Mouse (Mus musculus) CH12.LX (cell line): Measurements from ENCODE around the gene Med7.

Experiments used
- CTCF ChIP-seq, 2 experiments: IDR thresholded peaks in 1 of 2; conservative IDR thresholded peaks in 1 of 2; 2 replicates each; pipeline ENCODE4 v1.5.1; 2011 to 2012; ENCODE audit warnings: low read depth in 2 of 2, low read length in 2 of 2, improper control_type of control experiment in 1 of 2, inconsistent platforms in 1 of 2, mild to moderate bottlenecking in 1 of 2, moderate library complexity in 1 of 2
- EP300 ChIP-seq: IDR thresholded peaks from 2 replicates; pipeline ENCODE4 v1.6.1; 2011; ENCODE audit warnings: low read length, improper control_type of control experiment
- TCF12 ChIP-seq: IDR thresholded peaks from 2 replicates; pipeline ENCODE4 v1.6.1; 2014; ENCODE audit warnings: low read depth, mild to moderate bottlenecking, inconsistent platforms, low read length, improper control_type of control experiment

DNA sequence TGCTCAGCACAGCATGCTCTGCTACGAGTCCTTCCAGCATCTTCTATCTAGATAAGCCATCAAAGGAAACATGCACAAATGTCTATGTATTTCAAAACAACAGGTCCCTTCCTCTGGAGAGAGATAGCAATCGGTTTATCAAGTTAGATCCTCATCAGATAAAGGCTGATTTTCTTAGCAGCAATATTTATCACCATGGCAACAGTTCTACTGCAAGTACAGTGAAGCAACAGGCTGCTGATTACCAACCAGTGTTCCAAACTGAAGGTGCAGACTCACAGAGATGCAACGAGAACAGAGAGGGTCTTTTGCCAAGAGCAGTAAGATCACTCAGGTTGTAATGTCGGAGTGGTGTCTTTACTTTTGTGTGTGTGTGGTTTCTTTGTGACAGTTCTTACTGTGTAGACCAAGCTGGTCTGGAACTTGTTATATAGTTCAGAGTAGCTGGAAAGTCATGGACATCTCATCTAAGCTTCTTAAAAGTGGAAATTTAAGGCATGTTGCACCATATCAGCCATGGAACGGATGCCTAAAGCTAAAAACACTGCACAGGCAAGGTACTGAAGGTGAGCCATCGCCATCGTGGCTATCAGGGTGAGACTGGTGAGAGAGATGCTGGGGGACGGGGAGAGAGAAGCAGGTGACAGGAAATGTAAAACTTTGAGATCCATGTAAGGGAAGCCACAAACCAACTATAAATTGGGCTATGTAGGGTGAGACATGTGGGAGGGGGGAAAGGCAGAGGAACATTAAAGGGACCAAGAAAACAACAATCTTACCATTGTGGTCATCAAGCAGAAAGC lies 15.4 kb upstream of the Med7 start:
- TF ChIP-seq EP300 (no peak), CTCF (conservative IDR thresholded peaks at IDR 0.05 in 1 of 2, IDR thresholded peaks at IDR 0.05 in 1 of 2; ENCODE audit: low read depth in 2 of 2, low read length in 2 of 2) (no peak), TCF12 (no peak)
